In the genomic region with DNA sequence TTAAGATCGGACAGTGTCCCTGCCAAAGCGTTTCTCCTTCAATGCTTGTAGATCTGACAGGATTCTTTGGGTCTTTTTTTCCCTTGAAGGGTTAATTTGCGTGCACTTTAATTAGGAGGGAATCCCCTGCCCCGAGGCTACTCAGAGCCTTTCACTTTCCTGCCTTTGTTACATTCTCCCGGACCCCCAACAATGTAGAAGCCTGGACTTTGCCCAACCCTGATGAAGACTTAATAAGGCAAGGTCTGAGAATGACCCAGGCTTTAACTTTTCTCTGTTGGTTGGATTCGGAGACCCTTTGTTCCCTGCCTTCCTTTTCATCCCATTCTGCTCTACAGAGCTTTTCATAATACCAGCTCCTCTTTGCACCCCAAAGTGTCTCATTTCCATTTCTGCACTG, we compare ENCODE assay signal across 10 mouse cellular contexts. TPM values are rescaled to one million over a fixed set of nuclear protein-coding genes. Genes with fewer than 3 reads are reported as not detected.
DNase-seq lines count a peak whose midpoint lies in the region; ATAC-seq lines count a peak whose summit lies in the region.
"Had no signal": no experiment of that assay in that cellular context is flagged by ENCODE, and none has a peak within 500 bp of the region (broad histone marks: within the 10 kb centered on the region; RNA-seq: fewer than 3 reads in every experiment).

No protein-coding gene starts in this region.

- no peaks in the 10 kb centered on the region for H3K4me1 ChIP-seq in forebrain, embryonic 14.5 days (ENCODE audit: control insufficient read depth, insufficient read depth, low read length)
- H3K4me1 ChIP-seq in midbrain, embryonic 11.5 days (ENCODE audit: control insufficient read depth, insufficient read depth, low read length) = no peaks in the 10 kb centered on the region

- H3K9ac ChIP-seq in forebrain, embryonic 14.5 days (ENCODE audit: low read length) = peak overlapping the region; percentile 66
- peak overlapping the region; percentile 44 for H3K9ac ChIP-seq in midbrain, embryonic 11.5 days (ENCODE audit: low read length)
- H3K9ac ChIP-seq: liver, embryonic 15.5 days had no signal

- ATAC-seq in forebrain, embryonic 14.5 days = peak; percentile 35
- peak; percentile 56 for ATAC-seq in midbrain, embryonic 11.5 days (ENCODE audit: low FRiP score)

- peak overlapping the region; percentile 90 for H3K27ac ChIP-seq in forebrain, embryonic 14.5 days (ENCODE audit: low read depth, low read length)
- H3K27ac ChIP-seq in midbrain, embryonic 11.5 days (ENCODE audit: low read depth, low read length) = peak overlapping the region; percentile 94
- H3K27ac ChIP-seq: liver, embryonic 15.5 days had no signal

- WGBS in forebrain, embryonic 14.5 days = 45% methylated on average over 6 of the region's 6 CpGs
- WGBS in midbrain, embryonic 11.5 days = 43% methylated on average over 6 of the region's 6 CpGs

- peak overlapping the region; percentile 68 for H3K4me3 ChIP-seq in forebrain, embryonic 14.5 days (ENCODE audit: low read depth, low read length)
- H3K4me3 ChIP-seq in midbrain, embryonic 11.5 days (ENCODE audit: low read depth, low read length) = peak overlapping the region; percentile 65

- no peaks in the 10 kb centered on the region for H3K36me3 ChIP-seq in forebrain, embryonic 14.5 days (ENCODE audit: control insufficient read depth, insufficient read depth, low read length)
- H3K36me3 ChIP-seq in midbrain, embryonic 11.5 days (ENCODE audit: control insufficient read depth, insufficient read depth, low read length) = no peaks in the 10 kb centered on the region
- H3K36me3 ChIP-seq: liver, embryonic 15.5 days had no signal

- no peaks in the 10 kb centered on the region for H3K9me3 ChIP-seq in forebrain, embryonic 14.5 days (replicated peaks; ENCODE audit: control insufficient read depth, low read length)
- peaks cover 3% of the 10 kb centered on the region; the same call in 1 of the 2 replicates for H3K9me3 ChIP-seq in midbrain, embryonic 11.5 days (ENCODE audit: control insufficient read depth, low read length)
- H3K9me3 ChIP-seq: liver, embryonic 15.5 days had no signal

- H3K27me3 ChIP-seq in forebrain, embryonic 14.5 days (replicated peaks; ENCODE audit: control insufficient read depth, insufficient read depth, low read length) = no peaks in the 10 kb centered on the region
- H3K27me3 ChIP-seq in midbrain, embryonic 11.5 days (ENCODE audit: control insufficient read depth, insufficient read depth, low read length) = no peaks in the 10 kb centered on the region
- H3K27me3 ChIP-seq: liver, embryonic 15.5 days had no signal

- H3K4me2 ChIP-seq in forebrain, embryonic 14.5 days (ENCODE audit: low read length) = peak overlapping the region; percentile 44
- H3K4me2 ChIP-seq in midbrain, embryonic 11.5 days = peak overlapping the region; percentile 64; the same call in 1 of the 2 replicates

- DNase-seq in testis, postnatal 14 days (ENCODE audit: low spot score) = peak; percentile 12
- no peak for DNase-seq in testis, postnatal 10 days (ENCODE audit: low spot score)
- DNase-seq in forebrain, embryonic 14.5 days (ENCODE audit: low spot score) = peak; percentile 76
- DNase-seq in midbrain, embryonic 11.5 days (ENCODE audit: low spot score, missing footprints) = peak; percentile 89
- no peak for DNase-seq in T-cell, adult 2 months (ENCODE audit: low spot score)
- DNase-seq in gastrocnemius, postnatal 36 days = no peak
- DNase-seq in right cerebral cortex, adult 2 months (ENCODE audit: low spot score in 2 of 2) = no peak

- intact Hi-C loops in gastrocnemius, postnatal 36 days (cut with DNase I) = no loop called here

RNA-seq across cellular contexts. Expression of gene Mkrn3, which starts 0.6 kb away (rescaled TPM):
- polyA plus RNA-seq in forebrain, embryonic 14.5 days (2014; fragmentation: Nextera tagmentation; extraction: Ambion mirVana) = 20.0 and 23.7 TPM in 2 replicates
- 21.9 and 22.4 TPM in 2 replicates for polyA plus RNA-seq in midbrain, embryonic 11.5 days (2014; fragmentation: Nextera tagmentation; extraction: Ambion mirVana)
- under 1 TPM in 1 of 2 experiments, not detected in 1; 0.25 TPM for total RNA-seq in gastrocnemius, postnatal 36 days (2021)

RNA-seq across cellular contexts. Expression of gene Peg12, which starts 43.7 kb away (rescaled TPM):
- polyA plus RNA-seq in forebrain, embryonic 14.5 days (2014; fragmentation: Nextera tagmentation; extraction: Ambion mirVana) = 18.9 and 25.5 TPM in 2 replicates
- 77.6 and 77.8 TPM in 2 replicates for polyA plus RNA-seq in midbrain, embryonic 11.5 days (2014; fragmentation: Nextera tagmentation; extraction: Ambion mirVana)
- under 1 TPM; 0.43 to 0.54 TPM for total RNA-seq in gastrocnemius, postnatal 36 days (2021)

RNA-seq across cellular contexts. Expression of gene Magel2, which starts 43.8 kb away (rescaled TPM):
- polyA plus RNA-seq in forebrain, embryonic 14.5 days (2014; fragmentation: Nextera tagmentation; extraction: Ambion mirVana) = 11.8 and 14.0 TPM in 2 replicates
- 8.6 and 9.6 TPM in 2 replicates for polyA plus RNA-seq in midbrain, embryonic 11.5 days (2014; fragmentation: Nextera tagmentation; extraction: Ambion mirVana)
- total RNA-seq in gastrocnemius, postnatal 36 days (2021) = not detected
- total RNA-seq: common myeloid progenitor, adult 5-6 weeks; heart, postnatal 14 days had no signal

Comparison
In these comparisons a context has a peak if more than half of its experiments do, and no peak if none do; other contexts are left out.
1. DNase-seq: peak in testis, postnatal 14 days (single experiment), forebrain, embryonic 14.5 days (single experiment) and midbrain, embryonic 11.5 days (single experiment); none in testis, postnatal 10 days (single experiment), T-cell, adult 2 months (single experiment), gastrocnemius, postnatal 36 days (0 of 2) and right cerebral cortex, adult 2 months (0 of 2).